15 mouse cellular contexts compared by ENCODE assay signal in the genomic region with DNA sequence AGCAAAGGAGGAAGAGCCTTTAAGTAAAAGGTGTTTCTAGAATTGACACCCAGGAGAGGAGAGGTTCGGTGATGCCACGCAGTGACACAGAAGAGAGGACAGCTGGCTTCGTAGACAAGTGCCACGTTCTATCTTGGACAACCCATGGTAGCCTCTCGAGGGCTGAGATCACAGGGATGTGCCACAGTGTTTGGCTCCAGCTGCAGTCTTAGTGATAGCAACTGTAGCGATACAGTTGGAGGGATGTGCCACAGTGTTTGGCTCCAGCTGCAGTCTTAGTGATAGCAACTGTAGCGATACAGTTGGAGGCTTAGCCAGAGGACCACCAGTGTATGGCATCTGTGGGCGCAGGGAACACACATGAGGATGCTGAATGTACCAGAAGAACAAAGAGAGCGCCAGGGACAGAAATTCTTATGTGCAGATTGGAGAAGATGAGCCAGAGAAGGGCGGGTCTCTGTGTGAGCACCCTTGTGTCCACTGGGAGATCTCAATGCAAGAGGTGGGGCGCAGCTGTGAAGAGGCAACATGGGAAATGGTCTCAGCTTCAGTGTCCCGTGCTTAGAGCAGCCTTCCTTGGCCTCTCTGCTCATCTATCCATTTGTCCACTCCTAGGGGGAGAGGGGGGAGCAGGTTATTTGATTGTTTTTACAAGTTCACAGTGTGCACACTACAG.
DNase-seq lines count a peak whose midpoint lies in the region; ATAC-seq lines count a peak whose summit lies in the region.
"Had no signal": no experiment of that assay in that cellular context is flagged by ENCODE, and none has a peak within 500 bp of the region (broad histone marks: within the 10 kb centered on the region; RNA-seq: fewer than 3 reads in every experiment).

No protein-coding gene starts in this region.

- H3K27me3 ChIP-seq in kidney, embryonic 15.5 days: no peaks in the 10 kb centered on the region
- no peaks in the 10 kb centered on the region for H3K27me3 ChIP-seq in liver, embryonic 12.5 days (replicated peaks)
- H3K27me3 ChIP-seq in midbrain, embryonic 16.5 days (ENCODE audit: control insufficient read depth, insufficient read depth, low read depth, low read length): no peaks in the 10 kb centered on the region
- H3K27me3 ChIP-seq: embryonic facial prominence, embryonic 13.5 days; limb, embryonic 13.5 days; megakaryocyte, embryonic 14.5 days had no signal

- H3K9me3 ChIP-seq in kidney, embryonic 15.5 days (replicated peaks): no peaks in the 10 kb centered on the region
- H3K9me3 ChIP-seq in liver, embryonic 12.5 days (replicated peaks): no peaks in the 10 kb centered on the region
- no peaks in the 10 kb centered on the region for H3K9me3 ChIP-seq in midbrain, embryonic 16.5 days (replicated peaks; ENCODE audit: control insufficient read depth, low read length, poor library complexity, severe bottlenecking)
- H3K9me3 ChIP-seq: embryonic facial prominence, embryonic 13.5 days; limb, embryonic 13.5 days; megakaryocyte, embryonic 14.5 days had no signal

- H3K4me3 ChIP-seq in kidney, embryonic 15.5 days (replicated peaks): no peak overlapping the region
- no peak overlapping the region for H3K4me3 ChIP-seq in liver, embryonic 12.5 days
- H3K4me3 ChIP-seq in midbrain, embryonic 16.5 days (ENCODE audit: low read depth, low read length): no peak overlapping the region
- H3K4me3 ChIP-seq: embryonic facial prominence, embryonic 13.5 days; limb, embryonic 13.5 days; megakaryocyte, embryonic 14.5 days had no signal

- no peak overlapping the region for H3K27ac ChIP-seq in kidney, embryonic 15.5 days
- peak overlapping the region; percentile 97 for H3K27ac ChIP-seq in liver, embryonic 12.5 days
- no peak overlapping the region for H3K27ac ChIP-seq in midbrain, embryonic 16.5 days (ENCODE audit: low read length)
- H3K27ac ChIP-seq: embryonic facial prominence, embryonic 13.5 days; limb, embryonic 13.5 days had no signal

- DNase-seq in kidney, postnatal 25 days: no peak
- no peak for DNase-seq in thymus, postnatal 0 days (ENCODE audit: low spot score)
- DNase-seq in adrenal gland, postnatal 14 days: no peak
- no peak for DNase-seq in kidney, postnatal 10 days
- DNase-seq: cerebellum, adult 9-11 months; gastrocnemius, postnatal 36 days; kidney, adult 8-10 months; thymus, postnatal 14 days had no signal

- H3K9ac ChIP-seq in kidney, embryonic 15.5 days: no peak overlapping the region
- peak overlapping the region; percentile 55; the same call in 1 of the 2 replicates for H3K9ac ChIP-seq in liver, embryonic 12.5 days
- H3K9ac ChIP-seq in midbrain, embryonic 16.5 days (ENCODE audit: low read depth, low read length): no peak overlapping the region
- H3K9ac ChIP-seq: embryonic facial prominence, embryonic 13.5 days; limb, embryonic 13.5 days had no signal

- WGBS in kidney, embryonic 15.5 days: 89% methylated on average over 12 of the region's 12 CpGs
- 43% methylated on average over 12 of the region's 12 CpGs for WGBS in liver, embryonic 12.5 days (ENCODE audit: insufficient replicate concordance)
- WGBS in midbrain, embryonic 16.5 days: 84% methylated on average over 12 of the region's 12 CpGs

- no peak overlapping the region for H3K4me2 ChIP-seq in kidney, embryonic 15.5 days
- peak overlapping the region; percentile 53 for H3K4me2 ChIP-seq in liver, embryonic 12.5 days
- H3K4me2 ChIP-seq in midbrain, embryonic 16.5 days (ENCODE audit: low read length): no peak overlapping the region
- H3K4me2 ChIP-seq: embryonic facial prominence, embryonic 13.5 days; limb, embryonic 13.5 days had no signal

- ATAC-seq in kidney, embryonic 15.5 days (replicated peaks; ENCODE audit: low FRiP score): peak; percentile 64
- peak; percentile 95 for ATAC-seq in erythroid progenitor cell, adult 5-6 weeks (replicated peaks; ENCODE audit: low FRiP score, poor library complexity, severe bottlenecking)
- peak; percentile 99 for ATAC-seq in liver, embryonic 12.5 days
- ATAC-seq in midbrain, embryonic 16.5 days: 0 out of 2 replicates have a peak, but pooled peaks have one; percentile 22

- peaks cover 30% of the 10 kb centered on the region for H3K4me1 ChIP-seq in kidney, embryonic 15.5 days
- peaks cover 45% of the 10 kb centered on the region for H3K4me1 ChIP-seq in liver, embryonic 12.5 days
- H3K4me1 ChIP-seq in midbrain, embryonic 16.5 days (ENCODE audit: control insufficient read depth, insufficient read depth, low read length): peaks cover 9% of the 10 kb centered on the region

- peaks cover 8% of the 10 kb centered on the region; the same call in 1 of the 2 replicates for H3K36me3 ChIP-seq in kidney, embryonic 15.5 days
- H3K36me3 ChIP-seq in liver, embryonic 12.5 days: peaks cover 14% of the 10 kb centered on the region
- H3K36me3 ChIP-seq in midbrain, embryonic 16.5 days (ENCODE audit: control insufficient read depth, insufficient read depth, low read length): no peaks in the 10 kb centered on the region

Comparison
In these comparisons a context has a peak if more than half of its experiments do, and no peak if none do; other contexts are left out.
1. ATAC-seq: peak in every context shown above with its lines; median percentile 99 in liver, embryonic 12.5 days; 95 in erythroid progenitor cell, adult 5-6 weeks; 64 in kidney, embryonic 15.5 days; 22 in midbrain, embryonic 16.5 days.